Mouse (Mus musculus) lung, postnatal 14 days (tissue): ENCODE measurements around the gene Olfr492.

Source experiments
- DNase-seq: peaks from one replicate; pipeline ENCODE4 v3.0.0; 2021

Gene Olfr492

DNA sequence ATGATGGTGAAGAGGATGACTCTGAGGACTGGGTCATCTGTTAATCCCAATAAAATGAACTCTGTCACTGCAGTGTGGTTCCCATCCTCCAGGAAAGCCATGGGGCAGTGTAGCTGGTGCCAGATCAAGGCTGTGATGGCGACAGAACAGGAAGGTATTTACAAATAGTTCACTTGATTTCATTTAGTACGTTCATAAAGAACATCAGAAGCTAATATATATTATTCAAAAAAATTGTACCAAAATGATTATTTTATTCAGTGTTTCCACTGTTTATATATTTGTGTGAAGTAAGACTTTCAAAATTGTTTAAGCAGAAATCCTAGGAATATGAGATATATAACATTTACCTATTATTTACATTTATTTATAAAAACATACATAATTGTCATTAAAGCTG is at the start of gene Olfr492:
Olfr492 (minus strand) TSS at position 101 of the 400 bp plus-strand sequence.
- DNase-seq = no peak

GRCm38 (mm10) chr7:108365035-108365434 is 41.6 kb upstream of the Olfr492 start, which contains the start of gene Olfr494:
Olfr494 (plus strand) TSS chr7:108365335.
- DNase-seq = no peak

DNA sequence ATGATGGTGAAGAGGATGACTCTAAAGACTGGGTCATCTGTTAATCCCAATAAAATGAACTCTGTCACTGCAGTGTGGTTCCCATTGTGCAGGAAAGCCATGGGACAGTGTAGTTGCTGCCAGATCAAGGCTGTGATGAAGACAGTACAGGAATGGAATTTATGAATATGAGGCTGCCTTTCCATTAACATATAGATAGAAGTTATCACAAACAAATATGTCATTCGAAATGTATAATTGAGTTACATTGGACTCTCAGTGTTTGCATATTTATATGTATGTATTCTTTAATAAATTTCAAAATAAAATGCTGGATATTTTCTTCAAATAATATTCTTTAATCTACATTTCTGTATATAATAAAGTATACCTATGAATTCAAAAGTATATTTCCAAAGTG is 23.4 kb upstream of the Olfr492 start, which contains the start of gene Olfr493:
Olfr493 (minus strand) TSS at position 101 of the 400 bp plus-strand sequence.
- no peak for DNase-seq

DNA sequence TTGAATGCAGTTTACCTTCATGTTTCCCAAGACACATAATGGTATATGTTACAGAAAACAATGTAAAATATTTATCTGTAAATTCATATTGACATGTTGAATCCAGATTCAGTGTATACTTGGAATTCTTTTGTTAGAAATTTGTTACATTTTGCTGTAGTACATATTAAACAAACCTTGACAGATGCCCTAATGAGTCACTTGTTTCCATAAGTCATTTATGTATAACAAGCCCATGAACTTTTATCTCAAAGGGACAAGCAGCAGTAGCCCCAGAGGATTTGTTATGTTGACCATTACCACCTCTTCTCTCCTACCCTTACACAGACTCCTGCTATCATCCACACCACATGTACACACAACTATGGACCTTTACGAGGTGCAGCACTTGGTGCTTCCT is 10.3 kb downstream of the Olfr492 start, which contains the start of gene Olfr491:
Olfr491 (plus strand) TSS at position 301 of the 400 bp plus-strand sequence.
- no peak for DNase-seq

DNA sequence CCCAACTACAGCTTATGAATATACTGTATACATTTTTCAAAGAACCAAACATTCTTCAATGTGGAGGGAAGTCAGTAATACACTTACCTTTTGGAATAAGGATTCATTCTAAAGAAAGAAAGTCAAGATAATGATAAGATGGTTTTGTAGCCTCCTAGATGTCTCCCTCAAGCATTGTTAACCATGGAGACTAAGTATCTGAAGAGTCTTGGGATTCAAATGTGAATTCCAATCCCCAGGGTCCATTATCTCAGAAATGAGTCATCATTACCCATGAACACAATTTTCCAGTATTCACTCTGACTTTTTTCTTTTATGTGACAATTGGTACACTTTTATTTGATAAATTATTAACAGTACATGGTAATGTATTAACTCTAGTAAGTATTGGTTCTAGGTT is 34.6 kb downstream of the Olfr492 start, which contains the start of gene Olfr490:
Olfr490 (minus strand) TSS at position 101 of the 400 bp plus-strand sequence.
- no peak for DNase-seq
